Mouse (Mus musculus) MEL (cell line): ENCODE data around the gene Podxl2. TPM values are rescaled to one million over a fixed set of nuclear protein-coding genes. Genes with fewer than 3 reads are reported as not detected.

Experiments
- DNase-seq: peaks from one replicate; pipeline ENCODE4 v3.0.0; 2011; ENCODE audit warnings: low read depth, low spot score
- H3K27ac ChIP-seq: 2 replicates; pipeline ENCODE4 v1.5.1; 2012; ENCODE audit warnings: low read depth, mild to moderate bottlenecking, control low read depth, low read length, moderate library complexity; ENCODE audit not compliant: control insufficient read depth
- H3K27me3 ChIP-seq, 2 experiments: fragments of 150-350 bp in 1 of 2; sonication (generic) in 1 of 2; 2 replicates each; pipeline ENCODE4 v1.6.1; 2012; ENCODE audit warnings: low read length in 2 of 2, mild to moderate bottlenecking in 2 of 2, improper control_type of control experiment in 1 of 2, moderate library complexity in 1 of 2; ENCODE audit not compliant: insufficient read depth in 2 of 2, control insufficient read depth in 1 of 2
- H3K36me3 ChIP-seq, 2 experiments: 2 replicates each; pipeline ENCODE4 v1.6.1; 2012 to 2014; ENCODE audit warnings: low read length in 2 of 2, improper control_type of control experiment in 1 of 2, inconsistent platforms in 1 of 2, mild to moderate bottlenecking in 1 of 2; ENCODE audit not compliant: insufficient read depth in 2 of 2, control insufficient read depth in 1 of 2
- H3K4me1 ChIP-seq, 2 experiments: fragments of 150-350 bp in 1 of 2; sonication (generic) in 1 of 2; 2 replicates each; pipeline ENCODE4 v1.6.1; 2012; ENCODE audit warnings: low read length in 2 of 2, improper control_type of control experiment in 1 of 2, mild to moderate bottlenecking in 1 of 2; ENCODE audit not compliant: insufficient read depth in 2 of 2, control insufficient read depth in 1 of 2
- H3K4me3 ChIP-seq, 2 experiments: fragments of 150-350 bp in 1 of 2; sonication (generic) in 1 of 2; 2 replicates each; pipeline ENCODE4 v1.5.1; 2012; ENCODE audit warnings: low read depth in 2 of 2, low read length in 2 of 2, mild to moderate bottlenecking in 2 of 2, moderate library complexity in 2 of 2, control low read depth in 1 of 2, improper control_type of control experiment in 1 of 2; ENCODE audit not compliant: control insufficient read depth in 1 of 2, insufficient read depth in 1 of 2
- H3K79me2 ChIP-seq: 2 replicates; pipeline ENCODE4 v1.6.1; 2012; ENCODE audit warnings: mild to moderate bottlenecking, low read length, moderate library complexity; ENCODE audit not compliant: control insufficient read depth, poor library complexity, insufficient read depth
- H3K9ac ChIP-seq: 2 replicates; pipeline ENCODE4 v1.6.1; 2012; ENCODE audit warnings: low read depth, mild to moderate bottlenecking, control low read depth, low read length, moderate library complexity; ENCODE audit not compliant: control insufficient read depth, poor library complexity, severe bottlenecking
- H3K9me3 ChIP-seq: fragments of 150-350 bp; sonication (generic); replicated peaks from 2 replicates; pipeline ENCODE4 v1.6.1; 2012; ENCODE audit warnings: mild to moderate bottlenecking, low read length, improper control_type of control experiment, moderate library complexity; ENCODE audit not compliant: insufficient read depth
- CHD1 ChIP-seq: IDR thresholded peaks from 2 replicates; pipeline ENCODE4 v1.6.1; 2012; ENCODE audit warnings: low read depth, mild to moderate bottlenecking, inconsistent platforms, low read length, improper control_type of control experiment
- CHD2 ChIP-seq: IDR thresholded peaks from 2 replicates; pipeline ENCODE4 v1.6.1; 2011; ENCODE audit warnings: low read length, improper control_type of control experiment
- EP300 ChIP-seq, 2 experiments: IDR thresholded peaks; 2 replicates each; pipeline ENCODE4 v1.6.1; 2011; ENCODE audit warnings: improper control_type of control experiment in 2 of 2, low read length in 2 of 2, low read depth in 1 of 2, mild to moderate bottlenecking in 1 of 2
- ETS1 ChIP-seq: IDR thresholded peaks from 2 replicates; pipeline ENCODE4 v1.6.1; 2012; ENCODE audit warnings: low read depth, mild to moderate bottlenecking, inconsistent platforms, low read length, improper control_type of control experiment, moderate library complexity
- GABPA ChIP-seq: IDR thresholded peaks from 2 replicates; pipeline ENCODE4 v1.6.1; 2012; ENCODE audit warnings: low read depth, mild to moderate bottlenecking, inconsistent platforms, low read length, improper control_type of control experiment, moderate library complexity
- KAT2A ChIP-seq: conservative IDR thresholded peaks from 2 replicates; pipeline ENCODE4 v1.6.1; 2012; ENCODE audit warnings: low read depth, low read length, improper control_type of control experiment, inconsistent platforms
- MAX ChIP-seq: IDR thresholded peaks from 2 replicates; pipeline ENCODE4 v1.6.1; 2011; ENCODE audit warnings: low read length, improper control_type of control experiment
- MEF2A ChIP-seq: IDR thresholded peaks from 2 replicates; pipeline ENCODE4 v1.6.1; 2014; ENCODE audit warnings: low read depth, mild to moderate bottlenecking, inconsistent platforms, low read length, improper control_type of control experiment; ENCODE audit not compliant: poor library complexity, insufficient replicate concordance, severe bottlenecking; ENCODE audit errors: extremely low read depth
- MXI1 ChIP-seq: IDR thresholded peaks from 2 replicates; pipeline ENCODE4 v1.6.1; 2011; ENCODE audit warnings: mild to moderate bottlenecking, low read depth, low read length, improper control_type of control experiment
- POLR2AphosphoS2 ChIP-seq: IDR thresholded peaks from 2 replicates; pipeline ENCODE4 v1.6.1; 2011; ENCODE audit warnings: low read length, improper control_type of control experiment
- RAD21 ChIP-seq: IDR thresholded peaks from 2 replicates; pipeline ENCODE4 v1.6.1; 2011; ENCODE audit warnings: mild to moderate bottlenecking, low read depth, low read length, improper control_type of control experiment
- RCOR1 ChIP-seq: IDR thresholded peaks from 2 replicates; pipeline ENCODE4 v1.6.1; 2012; ENCODE audit warnings: low read depth, mild to moderate bottlenecking, inconsistent platforms, low read length, improper control_type of control experiment
- SIN3A ChIP-seq: IDR thresholded peaks from 2 replicates; pipeline ENCODE4 v1.6.1; 2012; ENCODE audit warnings: low read length, improper control_type of control experiment, inconsistent platforms
- TAL1 ChIP-seq: IDR thresholded peaks from 2 replicates; pipeline ENCODE4 v1.6.1; 2012; ENCODE audit warnings: mild to moderate bottlenecking, inconsistent platforms, low read length, moderate library complexity, mixed read lengths
- UBTF ChIP-seq: IDR thresholded peaks from 2 replicates; pipeline ENCODE4 v1.6.1; 2012; ENCODE audit warnings: low read depth, mild to moderate bottlenecking, inconsistent platforms, low read length, improper control_type of control experiment, moderate library complexity, borderline replicate concordance; ENCODE audit not compliant: insufficient read depth
- USF1 ChIP-seq: IDR thresholded peaks from 2 replicates; pipeline ENCODE4 v1.6.1; 2014; ENCODE audit warnings: low read depth, mild to moderate bottlenecking, inconsistent platforms, low read length, improper control_type of control experiment, moderate library complexity
- ZC3H11A ChIP-seq: IDR thresholded peaks from 2 replicates; pipeline ENCODE4 v1.6.1; 2012; ENCODE audit warnings: low read depth, mild to moderate bottlenecking, inconsistent platforms, low read length, improper control_type of control experiment
- ZKSCAN1 ChIP-seq: IDR thresholded peaks from 2 replicates; pipeline ENCODE4 v1.6.1; 2012; ENCODE audit warnings: low read depth, mild to moderate bottlenecking, inconsistent platforms, low read length, improper control_type of control experiment, moderate library complexity
- polyA plus RNA-seq, 2 experiments: library from polyadenylated mRNA; stranded (reverse) in 1 of 2; unstranded in 1 of 2; fragments of >175 nt in 1 of 2; fragments of >200 nt in 1 of 2; gene quantifications; 2 replicates each; pipeline versions ENCODE4 v1.2.1 to v1.2.4; 2012; ENCODE audit warnings: low replicate concordance in 2 of 2, low read depth in 1 of 2; ENCODE audit not compliant: insufficient read length in 2 of 2, insufficient read depth in 1 of 2, missing spikeins in 1 of 2
- total RNA-seq: library from RNA; depleted of rRNA; stranded (reverse); fragments of 300-350 nt; gene quantifications from 2 replicates; pipeline ENCODE4 v1.2.3, GENCODE M21; 2012

Podxl2 gene
- total and polyA plus RNA-seq, 3 experiments = 0.10 TPM; not detected in 2

GRCm38 (mm10) chr6:88844901-88845565 lies 29.8 kb downstream of the Podxl2 start:
- no peak for DNase-seq
- no peak overlapping the region for H3K27ac ChIP-seq
- no peaks in the 10 kb centered on the region for H3K9me3 ChIP-seq
- H3K79me2 ChIP-seq = no peaks in the 10 kb centered on the region; the same call in 1 of the 2 replicates
- H3K36me3 ChIP-seq = no peaks in the 10 kb centered on the region
- peaks cover 2 to 6% of the 10 kb centered on the region in 2 experiments; a peak in 2 of 4 replicates for H3K4me1 ChIP-seq
- no peak for TF ChIP-seq ZKSCAN1
- no peak for TF ChIP-seq UBTF
- TF ChIP-seq EP300 (IDR thresholded peaks at IDR 0.05; ENCODE audit: low read depth in 1 of 2, low read length in 2 of 2) = no peak
- no peak for TF ChIP-seq USF1
- TF ChIP-seq GABPA = no peak
- no peak for TF ChIP-seq SIN3A
- TF ChIP-seq CHD2 = no peak
- no peak for TF ChIP-seq TAL1
- no peak for TF ChIP-seq CHD1
- TF ChIP-seq POLR2AphosphoS2 = no peak
- TF ChIP-seq MAX = no peak
- no peak for TF ChIP-seq RCOR1
- no peak for TF ChIP-seq KAT2A
- no peak for TF ChIP-seq ZC3H11A
- no peak for TF ChIP-seq ETS1
- no peak for TF ChIP-seq RAD21
- TF ChIP-seq MXI1 = no peak
- TF ChIP-seq MEF2A = no peak
- TF ChIP-seq, all 39 proteins: peak for 0
- Histone ChIP-seq H3K27me3 (peaks cover 1 to 2% of the 10 kb centered on the region in 2 experiments; a peak in 2 of 4 replicates), H3K9ac (no peak overlapping the region), H3K4me3 (no peak overlapping the region)
